Mouse (Mus musculus) midbrain, embryonic 10.5 days (tissue): Measurements from ENCODE around the gene Clpsl2. TPM values are rescaled to one million over a fixed set of nuclear protein-coding genes. Genes with fewer than 3 reads are reported as not detected.
A peak's percentile ranks its signal among the peaks of the same experiment; 100 is the strongest.

Source experiments
- DNase-seq: peaks from one replicate; pipeline ENCODE4 v3.0.0-alpha.2; 2017; ENCODE audit warnings: low spot score
- H3K27ac ChIP-seq: fragments of 300-500 bp; sonication (generic); replicated peaks from 2 replicates; pipeline ENCODE4 v1.5.1; 2016; ENCODE audit warnings: mild to moderate bottlenecking
- H3K27me3 ChIP-seq: fragments of 300-500 bp; sonication (generic); 2 replicates; pipeline ENCODE4 v1.6.1; 2016; ENCODE audit warnings: low read depth, mild to moderate bottlenecking; ENCODE audit not compliant: poor library complexity, severe bottlenecking
- H3K36me3 ChIP-seq: fragments of 300-500 bp; sonication (generic); 2 replicates; pipeline ENCODE4 v1.6.1; 2016; ENCODE audit warnings: mild to moderate bottlenecking, moderate library complexity
- H3K4me1 ChIP-seq: fragments of 300-500 bp; sonication (generic); 2 replicates; pipeline ENCODE4 v1.6.1; 2016
- H3K4me3 ChIP-seq: fragments of 300-500 bp; sonication (generic); 2 replicates; pipeline ENCODE4 v1.5.1; 2016; ENCODE audit warnings: mild to moderate bottlenecking, moderate library complexity
- H3K9me3 ChIP-seq: fragments of 300-500 bp; sonication (generic); replicated peaks from 2 replicates; pipeline ENCODE4 v1.6.1; 2016; ENCODE audit warnings: mild to moderate bottlenecking
- WGBS: fragments of 180-500 bp; shearing (Covaris S2); methylation state at CpG from one replicate; pipeline ENCODE4 v1.1.7; 2016; 5-methylcytosine and 5-hydroxymethylcytosine counted together
- polyA plus RNA-seq: library from polyadenylated mRNA; unstranded; fragments of >200 nt; fragmentation: Nextera tagmentation; extraction: Ambion mirVana; gene quantifications from 2 replicates; pipeline ENCODE4 v1.2.1, GENCODE M21; 2016

The Clpsl2 gene
- polyA plus RNA-seq, 1 experiment from 2014 or later, result not detected

- Histone ChIP-seq H3K36me3 (no peaks in the 10 kb centered on the region), H3K27ac (no peak within 1 kb of the TSS), H3K4me3 (peak within 1 kb of the TSS; percentile 51), H3K9me3 (no peaks in the 10 kb centered on the region), H3K27me3 (no peaks in the 10 kb centered on the region), H3K4me1 (peaks cover 14% of the 10 kb centered on the region)
- WGBS, result 17% methylated on average over 50 of the region's 50 CpGs
- peak; percentile 79 for DNase-seq
Observed at GRCm38 (mm10) chr17:28575244-28576125, 26.3 kb downstream of the Clpsl2 start, which contains the start of gene Lhfpl5. Gene Lhfpl5, plus strand, starts transcription at chr17:28575641.

DNA sequence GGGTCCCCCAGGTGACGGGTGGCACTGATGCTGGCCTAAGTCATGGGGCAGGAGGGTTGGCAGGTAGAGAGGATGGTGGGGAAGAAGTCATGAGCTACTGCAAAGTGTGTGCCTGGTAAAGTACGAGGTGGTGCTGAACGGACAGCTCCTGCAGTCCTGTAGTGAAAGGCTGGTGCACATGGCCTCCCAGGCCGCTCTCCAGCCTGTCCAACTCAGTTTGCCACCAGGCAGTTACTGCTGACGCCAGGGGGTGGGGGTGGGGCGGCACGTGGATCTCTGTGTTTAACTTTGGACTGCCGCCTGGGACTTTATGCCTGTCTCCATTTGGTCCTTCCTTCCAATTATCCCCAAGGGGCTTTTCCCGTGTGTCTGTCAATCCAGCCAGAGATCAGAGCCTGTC, 31.2 kb downstream of the Clpsl2 start:
- H3K27me3 ChIP-seq, result no peaks in the 10 kb centered on the region
- no peaks in the 10 kb centered on the region for H3K9me3 ChIP-seq
- no peak overlapping the region for H3K27ac ChIP-seq
- WGBS, result 9% methylated on average over 9 of the region's 9 CpGs
- H3K36me3 ChIP-seq, result no peaks in the 10 kb centered on the region
- no peak overlapping the region for H3K4me3 ChIP-seq
- H3K4me1 ChIP-seq, result peaks cover 12% of the 10 kb centered on the region
- peak; percentile 66 for DNase-seq

- 55% methylated on average over 2 of the region's 2 CpGs for WGBS
- no peaks in the 10 kb centered on the region; the same call in 1 of the 2 replicates for H3K36me3 ChIP-seq
- H3K9me3 ChIP-seq, result no peaks in the 10 kb centered on the region
- H3K27ac ChIP-seq, result no peak overlapping the region
- H3K27me3 ChIP-seq, result no peaks in the 10 kb centered on the region
- H3K4me3 ChIP-seq, result no peak overlapping the region
- H3K4me1 ChIP-seq, result peaks cover 5% of the 10 kb centered on the region
- DNase-seq, result no peak
Observed at GRCm38 (mm10) chr17:28581056-28581455, 31.8 kb downstream of the Clpsl2 start.

GRCm38 (mm10) chr17:28586509-28586908, 37.3 kb downstream of the Clpsl2 start:
- Histone ChIP-seq H3K4me3 (no peak overlapping the region), H3K9me3 (no peaks in the 10 kb centered on the region), H3K4me1 (no peaks in the 10 kb centered on the region), H3K36me3 (peaks cover 51% of the 10 kb centered on the region), H3K27me3 (no peaks in the 10 kb centered on the region), H3K27ac (no peak overlapping the region)
- WGBS, result 92% methylated on average over 3 of the region's 3 CpGs
- DNase-seq, result no peak

DNA sequence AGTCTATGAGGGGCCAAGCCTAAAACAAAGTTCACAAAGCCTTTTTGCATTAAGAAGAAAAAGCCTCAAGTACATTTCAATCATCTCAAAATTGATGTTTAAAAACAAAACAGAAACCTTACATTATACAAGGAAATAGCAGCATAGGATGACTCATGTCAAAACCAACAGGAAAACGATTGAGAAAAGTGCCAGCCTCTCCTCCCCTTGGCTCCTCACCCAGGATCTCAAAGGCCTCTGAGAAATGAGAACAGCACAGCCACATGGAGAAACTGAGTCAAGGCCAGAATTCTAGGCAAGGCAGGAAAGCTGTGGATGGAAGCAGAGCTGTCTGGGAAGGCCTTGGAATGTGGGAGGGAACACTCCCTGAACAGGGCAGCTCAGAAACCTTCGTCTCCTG, 39.4 kb downstream of the Clpsl2 start:
- DNase-seq, result no peak
- H3K4me1 ChIP-seq, result no peaks in the 10 kb centered on the region
- 86% methylated on average over 2 of the region's 2 CpGs for WGBS
- H3K27me3 ChIP-seq, result no peaks in the 10 kb centered on the region
- no peak overlapping the region for H3K4me3 ChIP-seq
- H3K36me3 ChIP-seq, result peaks cover 71% of the 10 kb centered on the region
- no peak overlapping the region for H3K27ac ChIP-seq
- no peaks in the 10 kb centered on the region for H3K9me3 ChIP-seq

DNA sequence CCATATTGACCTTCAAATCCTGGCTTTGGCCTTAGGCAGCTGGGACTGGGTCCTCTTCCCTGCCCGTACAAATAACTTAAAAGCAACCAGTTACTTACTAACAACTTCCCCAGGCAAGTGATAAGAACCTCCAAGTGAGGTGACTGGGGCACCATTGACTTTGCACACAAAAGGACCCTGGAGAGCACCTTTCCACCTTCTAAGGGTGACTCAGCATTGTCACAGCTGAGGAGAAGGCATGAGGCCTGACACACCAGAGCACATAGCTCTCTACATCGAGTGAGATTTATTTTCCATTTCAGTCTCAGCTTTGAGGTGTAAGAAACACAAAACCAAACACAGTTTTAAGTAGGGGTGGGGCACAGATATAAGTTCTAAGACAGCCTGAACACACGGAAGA, 41.4 kb downstream of the Clpsl2 start:
- H3K9me3 ChIP-seq, result no peaks in the 10 kb centered on the region
- 93% methylated on average over 3 of the region's 3 CpGs for WGBS

DNA sequence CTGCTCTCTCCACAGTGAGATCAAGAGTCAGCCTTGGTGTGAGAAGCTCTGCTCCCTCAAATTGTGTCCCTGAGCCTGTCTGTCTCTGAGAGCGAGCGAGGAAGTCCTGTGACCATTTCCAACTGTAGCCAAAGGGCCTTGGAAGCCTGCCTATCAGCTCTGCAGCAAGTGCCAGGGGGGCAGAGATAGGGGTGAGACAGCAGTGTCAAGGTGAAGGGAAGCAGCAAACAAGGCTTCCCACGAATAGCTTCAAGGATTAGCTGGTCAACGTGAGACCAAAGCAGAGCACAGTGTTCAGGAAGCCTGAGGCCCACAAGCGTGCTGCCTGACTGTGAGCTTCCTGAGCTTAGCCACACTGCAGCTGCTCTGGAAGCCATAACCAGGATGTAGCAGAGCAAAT, 42.3 kb downstream of the Clpsl2 start:
- H3K27me3 ChIP-seq, result no peaks in the 10 kb centered on the region
- no peak overlapping the region for H3K4me3 ChIP-seq
- H3K36me3 ChIP-seq, result peaks cover 97% of the 10 kb centered on the region
- DNase-seq, result no peak
- 95% methylated on average over 5 of the region's 5 CpGs for WGBS
- no peak overlapping the region for H3K27ac ChIP-seq
- no peaks in the 10 kb centered on the region for H3K4me1 ChIP-seq
- no peaks in the 10 kb centered on the region for H3K9me3 ChIP-seq

More for the DNA sequence above, 41.4 kb downstream of the Clpsl2 start:
- Histone ChIP-seq H3K4me1 (no peaks in the 10 kb centered on the region), H3K27me3 (no peaks in the 10 kb centered on the region), H3K4me3 (no peak overlapping the region), H3K36me3 (peaks cover 90% of the 10 kb centered on the region), H3K27ac (no peak overlapping the region)
- DNase-seq, result no peak

GRCm38 (mm10) chr17:28592998-28593397, 43.8 kb downstream of the Clpsl2 start:
- DNase-seq, result peak; percentile 71
- 32% methylated on average over 4 of the region's 4 CpGs for WGBS
- Histone ChIP-seq H3K9me3 (no peaks in the 10 kb centered on the region), H3K4me3 (no peak overlapping the region), H3K27ac (no peak overlapping the region), H3K36me3 (peaks cover 97% of the 10 kb centered on the region), H3K4me1 (no peaks in the 10 kb centered on the region), H3K27me3 (no peaks in the 10 kb centered on the region)

- Histone ChIP-seq H3K4me1 (no peaks in the 10 kb centered on the region), H3K36me3 (peaks cover 97% of the 10 kb centered on the region), H3K27ac (no peak overlapping the region), H3K9me3 (no peaks in the 10 kb centered on the region), H3K27me3 (no peaks in the 10 kb centered on the region), H3K4me3 (no peak overlapping the region)
- DNase-seq, result no peak
- WGBS, result 83% methylated on average over 4 of the region's 4 CpGs
Observed at GRCm38 (mm10) chr17:28593965-28594364, 44.8 kb downstream of the Clpsl2 start.

DNA sequence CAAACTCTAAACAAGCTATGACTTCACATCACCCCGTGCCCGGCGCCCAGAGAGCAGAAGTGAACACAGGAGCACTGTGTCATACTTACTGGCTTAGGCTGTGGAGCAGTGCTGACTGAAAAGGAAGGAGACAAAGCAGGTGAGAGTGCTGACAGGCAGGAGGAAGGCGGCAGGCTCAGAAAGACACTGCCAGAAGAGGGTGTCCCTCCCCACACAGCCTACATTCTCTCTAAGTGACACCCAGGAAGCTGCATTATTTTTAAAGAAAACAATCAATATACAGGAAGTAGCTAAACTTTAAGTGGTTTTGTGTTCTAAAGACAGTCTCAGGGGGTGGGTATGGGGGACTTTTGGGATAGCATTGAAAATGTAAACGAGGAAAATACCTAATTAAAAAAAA, 51.6 kb downstream of the Clpsl2 start:
- Histone ChIP-seq H3K27me3 (no peaks in the 10 kb centered on the region), H3K36me3 (peaks cover 97% of the 10 kb centered on the region), H3K27ac (no peak overlapping the region), H3K9me3 (no peaks in the 10 kb centered on the region), H3K4me1 (no peaks in the 10 kb centered on the region), H3K4me3 (no peak overlapping the region)
- WGBS, result 92% methylated on average over 5 of the region's 5 CpGs
- no peak for DNase-seq

DNA sequence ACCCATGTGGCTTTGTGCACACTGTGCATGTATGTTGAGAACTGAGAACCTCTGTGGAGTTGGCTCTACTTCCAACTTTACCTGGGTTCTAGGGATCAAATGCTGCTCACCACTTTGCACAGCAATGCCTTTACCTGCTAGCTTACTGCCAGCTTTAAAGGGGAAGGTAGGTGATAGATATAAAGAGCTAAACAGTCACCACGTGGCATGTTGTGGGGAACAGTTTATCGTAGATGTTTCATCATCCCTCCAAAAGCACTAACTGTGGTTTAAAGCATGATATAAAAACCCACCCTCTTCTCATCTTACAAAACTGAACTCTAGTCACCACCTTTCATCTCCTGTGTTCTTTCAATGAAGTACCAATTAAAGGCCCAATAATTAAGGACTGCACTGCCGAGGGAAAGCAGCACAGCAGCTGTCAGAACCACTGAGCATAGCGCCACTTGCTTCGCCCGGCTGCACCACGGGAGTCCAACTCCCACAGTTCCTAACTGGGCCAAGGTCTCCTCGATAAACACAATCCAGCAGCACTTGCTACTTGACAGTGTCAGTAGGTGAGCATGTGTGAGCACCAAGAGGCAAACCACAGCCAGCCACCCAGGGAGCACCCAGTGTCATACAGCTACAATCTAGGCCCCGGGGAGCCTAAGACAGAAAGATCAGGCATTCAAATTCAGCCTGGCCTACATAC, 52.5 kb downstream of the Clpsl2 start:
- 92% methylated on average over 9 of the region's 9 CpGs for WGBS
- H3K36me3 ChIP-seq, result peaks cover 97% of the 10 kb centered on the region

More for the DNA sequence above, 52.5 kb downstream of the Clpsl2 start:
- no peak for DNase-seq
- Histone ChIP-seq H3K27ac (no peak overlapping the region), H3K4me3 (no peak overlapping the region), H3K4me1 (no peaks in the 10 kb centered on the region), H3K27me3 (no peaks in the 10 kb centered on the region), H3K9me3 (no peaks in the 10 kb centered on the region)
